Mouse (Mus musculus): Measurements from ENCODE around the gene Mthfd1. TPM values are rescaled to one million over a fixed set of nuclear protein-coding genes. Genes with fewer than 3 reads are reported as not detected.
"Not testable (repeated sequence)": the region's sequence is repeated elsewhere in the genome, so short reads cannot be mapped to it uniquely, and the experiment has no call there.

The Mthfd1 gene
- total RNA-seq (2021) = 10 to 100 TPM; 40.6 to 44.0 TPM
- long read RNA-seq, transcript Mthfd1-201 (28 exons, 3,241 nt) = major isoform, 40 of 60 reads
- long read RNA-seq, partial matches to known transcripts = 10 of 60 reads
- long read RNA-seq, other reads (novel, unspliced or antisense) = 5 of 60 reads

GRCm38 (mm10) chr12:76254725-76255498 is at the start of gene Mthfd1:
TSS of gene Mthfd1 (plus strand) at chr12:76255298.
- DNase-seq (ENCODE audit: low spot score in 2 of 2) = peak; percentile 89 to 93

GRCm38 (mm10) chr12:76209429-76209974 is 45.6 kb upstream of the Mthfd1 start:
- DNase-seq (ENCODE audit: low spot score in 2 of 2) = no peak

GRCm38 (mm10) chr12:76215121-76215520 is 40.0 kb upstream of the Mthfd1 start:
- DNase-seq (ENCODE audit: low spot score in 2 of 2) = no peak

GRCm38 (mm10) chr12:76216716-76217115 is 38.4 kb upstream of the Mthfd1 start:
- no peak for DNase-seq (ENCODE audit: low spot score in 2 of 2)

GRCm38 (mm10) chr12:76222104-76222503 is 33.0 kb upstream of the Mthfd1 start:
- not testable (repeated sequence) for DNase-seq (ENCODE audit: low spot score in 2 of 2)

GRCm38 (mm10) chr12:76230644-76231043 is 24.5 kb upstream of the Mthfd1 start:
- DNase-seq (ENCODE audit: low spot score in 2 of 2) = no peak

GRCm38 (mm10) chr12:76235253-76235652 is 19.8 kb upstream of the Mthfd1 start:
- DNase-seq (ENCODE audit: low spot score in 2 of 2) = no peak

GRCm38 (mm10) chr12:76239145-76239838 is 15.8 kb upstream of the Mthfd1 start:
- no peak for DNase-seq (ENCODE audit: low spot score in 2 of 2)

- no peak for DNase-seq (ENCODE audit: low spot score in 2 of 2)
Observed at GRCm38 (mm10) chr12:76239839-76240571, 15.1 kb upstream of the Mthfd1 start.

GRCm38 (mm10) chr12:76240670-76241069 is 14.4 kb upstream of the Mthfd1 start:
- DNase-seq (ENCODE audit: low spot score in 2 of 2) = no peak

- DNase-seq (ENCODE audit: low spot score in 2 of 2) = no peak
Observed at GRCm38 (mm10) chr12:76241084-76241483, 14.0 kb upstream of the Mthfd1 start.

GRCm38 (mm10) chr12:76241833-76242232 is 13.3 kb upstream of the Mthfd1 start:
- DNase-seq (ENCODE audit: low spot score in 2 of 2) = no peak

- no peak for DNase-seq (ENCODE audit: low spot score in 2 of 2)
Observed at GRCm38 (mm10) chr12:76244981-76245380, 10.1 kb upstream of the Mthfd1 start.

- no peak for DNase-seq (ENCODE audit: low spot score in 2 of 2)
Observed at GRCm38 (mm10) chr12:76246646-76247045, 8.5 kb upstream of the Mthfd1 start, which contains the start of gene Tex21. TSS of gene Tex21 (minus strand) at chr12:76246746.

- no peak for DNase-seq (ENCODE audit: low spot score in 2 of 2)
Observed at GRCm38 (mm10) chr12:76253090-76253489, 2.0 kb upstream of the Mthfd1 start.

GRCm38 (mm10) chr12:76253591-76253990 is 1.5 kb upstream of the Mthfd1 start:
- DNase-seq (ENCODE audit: low spot score in 2 of 2) = no peak

GRCm38 (mm10) chr12:76253991-76254390 is 1.1 kb upstream of the Mthfd1 start:
- no peak for DNase-seq (ENCODE audit: low spot score in 2 of 2)

GRCm38 (mm10) chr12:76255499-76255875 is 389 bp downstream of the Mthfd1 start:
- peak in 1 of 2 experiments; percentile 12 for DNase-seq (ENCODE audit: low spot score in 2 of 2)

GRCm38 (mm10) chr12:76256114-76256843 is 1.2 kb downstream of the Mthfd1 start:
- DNase-seq (ENCODE audit: low spot score in 2 of 2) = no peak

GRCm38 (mm10) chr12:76260673-76261072 is 5.6 kb downstream of the Mthfd1 start:
- DNase-seq (ENCODE audit: low spot score in 2 of 2) = no peak

- DNase-seq (ENCODE audit: low spot score in 2 of 2) = no peak
Observed at GRCm38 (mm10) chr12:76261556-76261955, 6.5 kb downstream of the Mthfd1 start.
